Mouse (Mus musculus) gastrocnemius, postnatal 25 days (tissue): ENCODE results near the gene Gm128. TPM values are rescaled to one million over a fixed set of nuclear protein-coding genes. Genes with fewer than 3 reads are reported as not detected.

ENCODE experiments used
- DNase-seq: peaks from one replicate; pipeline ENCODE4 v3.0.0; 2022
- total RNA-seq, 2 experiments: library from RNA; stranded (reverse); gene quantifications; 1 replicate in 1 of 2; 2 replicates in 1 of 2; pipeline ENCODE4 v1.2.3; 2021

Gm128 gene
- total RNA-seq, 2 experiments from 2014 or later = not detected

DNA sequence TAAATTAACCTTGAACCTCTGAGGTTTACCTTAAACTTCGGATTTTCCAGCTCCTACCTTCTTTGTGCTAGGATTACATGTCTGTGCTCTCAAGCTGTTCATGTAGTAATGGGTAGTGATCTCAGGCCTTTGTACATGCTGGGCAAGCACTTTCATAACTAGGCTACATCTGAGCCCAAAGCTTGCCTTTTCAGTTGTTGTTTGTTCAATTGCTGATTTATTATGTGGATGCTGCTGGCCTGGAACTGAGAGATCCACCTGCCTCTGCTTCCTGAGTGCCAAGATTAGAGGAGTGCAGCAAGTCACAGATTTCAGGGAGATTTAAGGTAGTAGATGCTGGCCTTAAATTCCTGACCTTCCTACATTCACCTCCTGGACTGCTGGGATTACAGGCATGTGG, 42.3 kb downstream of the Gm128 start:
- no peak for DNase-seq

DNA sequence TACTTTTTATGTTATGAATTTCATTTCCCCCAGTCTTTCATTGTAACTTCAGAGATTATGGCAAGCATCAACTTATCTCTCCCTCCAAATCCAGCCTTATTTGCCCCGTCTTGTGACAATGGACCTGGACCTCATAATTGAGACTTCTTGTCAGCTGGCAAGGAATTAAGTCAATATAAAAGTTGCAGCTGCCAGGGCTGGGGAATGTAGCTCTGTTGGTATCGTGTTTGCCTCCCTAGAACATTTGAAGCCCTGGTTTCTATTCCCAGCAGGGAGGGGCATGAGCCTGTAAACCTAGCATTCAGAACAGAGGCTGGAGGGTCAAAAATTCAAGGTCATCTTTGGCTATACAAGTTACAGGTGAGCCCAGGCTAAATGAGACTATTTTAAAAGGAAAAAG, 45.6 kb downstream of the Gm128 start:
- no peak for DNase-seq

DNA sequence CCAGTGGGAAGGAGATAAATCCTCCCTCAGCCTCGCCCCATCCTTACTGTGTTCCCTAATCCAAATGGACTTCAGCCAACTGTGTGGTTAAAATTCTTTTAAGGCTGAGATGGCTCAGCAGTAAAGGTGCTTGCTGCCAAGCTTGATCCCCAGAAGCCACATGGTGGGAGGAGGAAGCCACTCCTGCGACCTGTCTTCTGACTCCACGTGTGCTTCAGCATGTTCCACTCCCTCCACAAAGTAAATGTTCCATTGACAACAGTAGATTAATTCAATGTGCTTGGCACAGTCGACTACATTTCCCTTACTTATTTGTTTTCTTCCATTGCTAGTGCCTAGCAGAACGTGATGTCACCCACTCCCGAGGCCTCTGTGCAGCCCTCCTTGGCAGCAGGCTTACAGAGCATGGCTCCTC, 46.7 kb downstream of the Gm128 start:
- no peak for DNase-seq

Other genes starting within 250 kb of the Gm128 start
- gene Zfp687, start 226.2 kb downstream of the Gm128 start, total RNA-seq = 1 to 10 TPM; 8.4 to 8.9 TPM
- 100 to 1,000 TPM; 163 to 181 TPM for gene Psmd4, start 199.0 kb downstream of the Gm128 start, total RNA-seq
- gene Pip5k1a, start 134.7 kb downstream of the Gm128 start, total RNA-seq = 10 to 100 TPM; 16.3 to 19.4 TPM
- 10 to 100 TPM; 36.0 to 40.4 TPM for gene Vps72, start 130.6 kb downstream of the Gm128 start, total RNA-seq
- 100 to 1,000 TPM; 481 to 623 TPM for gene Tmod4, start 117.1 kb downstream of the Gm128 start, total RNA-seq
- gene Scnm1, start 107.6 kb downstream of the Gm128 start, total RNA-seq = 10 to 100 TPM; 26.6 to 34.1 TPM
- gene Lysmd1, start 107.5 kb downstream of the Gm128 start, total RNA-seq = 1 to 10 TPM; 6.4 to 7.0 TPM
- under 1 TPM; 0.48 to 0.97 TPM for gene Tnfaip8l2, start 99.2 kb downstream of the Gm128 start, total RNA-seq
- 100 to 1,000 TPM in 1 of 2 experiments, 10 to 100 TPM in 1; 98.2 to 101 TPM for gene Sema6c, start 81.1 kb downstream of the Gm128 start, total RNA-seq
- 1 to 10 TPM; 8.2 to 8.3 TPM for gene Gabpb2, start 23.7 kb downstream of the Gm128 start, total RNA-seq
- 10 to 100 TPM; 15.5 TPM for gene Cdc42se1, start 12.9 kb downstream of the Gm128 start, total RNA-seq
- 10 to 100 TPM; 34.4 to 42.4 TPM for gene Mllt11, start 9.4 kb downstream of the Gm128 start, total RNA-seq
- gene Bnipl, start 9.6 kb upstream of the Gm128 start, total RNA-seq = not detected
- gene Mindy1, start 39.7 kb upstream of the Gm128 start, total RNA-seq = 10 to 100 TPM; 19.9 to 22.8 TPM
- 10 to 100 TPM; 36.5 to 38.3 TPM for gene Prune1, start 40.5 kb upstream of the Gm128 start, total RNA-seq
- gene Anxa9, start 65.6 kb upstream of the Gm128 start, total RNA-seq = under 1 TPM; 0.15 to 0.27 TPM
- gene Cers2, start 73.2 kb upstream of the Gm128 start, total RNA-seq = 10 to 100 TPM; 20.3 to 21.7 TPM
- 10 to 100 TPM; 10.2 to 11.8 TPM for gene Setdb1, start 115.6 kb upstream of the Gm128 start, total RNA-seq
- not detected for gene 4930558C23Rik, start 161.2 kb upstream of the Gm128 start, total RNA-seq
- 10 to 100 TPM; 33.8 to 39.3 TPM for gene Arnt, start 192.8 kb upstream of the Gm128 start, total RNA-seq